ENCODE assay signal across 8 mouse cellular contexts in genomic region chr8:123859648-123860259, GRCm38 (mm10). TPM values are rescaled to one million over a fixed set of nuclear protein-coding genes. Genes with fewer than 3 reads are reported as not detected.
A peak's percentile ranks its signal among the peaks of the same experiment; 100 is the strongest.
DNase-seq lines count a peak whose midpoint lies in the region; ATAC-seq and TF ChIP-seq lines count a peak whose summit lies in the region.

Gene Ccsap (minus strand): TSS chr8:123860209.

- H3K36me3 ChIP-seq in kidney, adult 2 months (ENCODE audit: control insufficient read depth, insufficient read depth, low read length): no peaks in the 10 kb centered on the region
- no peaks in the 10 kb centered on the region for H3K36me3 ChIP-seq in liver, embryonic 14.5 days (replicated peaks; ENCODE audit: control insufficient read depth, insufficient read depth, low read depth)
- no peaks in the 10 kb centered on the region for H3K36me3 ChIP-seq in myocyte (ENCODE audit: control insufficient read depth, insufficient read depth)

- H3K4me3 ChIP-seq in kidney, adult 2 months (ENCODE audit: insufficient read depth, low read depth, low read length): peak within 1 kb of the TSS; percentile 65
- H3K4me3 ChIP-seq in brown adipose tissue, adult 24 weeks (ENCODE audit: insufficient read depth, low read depth, low read length): peak within 1 kb of the TSS; percentile 83
- H3K4me3 ChIP-seq in liver, embryonic 14.5 days (ENCODE audit: insufficient read depth in 1 of 2, low read depth in 2 of 2, low read length in 2 of 2): peak within 1 kb of the TSS; percentile 87 to 95
- H3K4me3 ChIP-seq in myocyte: peak within 1 kb of the TSS; percentile 71

- TF ChIP-seq CTCF in kidney, adult 2 months (conservative IDR thresholded peaks at IDR 0.05; ENCODE audit: insufficient read depth, insufficient read length, low read depth, low read length): no peak
- no peak for TF ChIP-seq CTCF in liver, embryonic 14.5 days (IDR thresholded peaks at IDR 0.05; ENCODE audit: low read depth)

- peak; percentile 69 for ATAC-seq in liver, embryonic 14.5 days (ENCODE audit: insufficient read depth)

- intact Hi-C loops in gastrocnemius, postnatal 14 days (cut with DNase I; ENCODE audit: low total_unique reads): no loop called here

- DNase-seq in kidney, adult 2 months: no peak
- no peak for DNase-seq in kidney, adult 8-10 months
- peak; percentile 36 for DNase-seq in gastrocnemius, postnatal 14 days
- peak; percentile 52 for DNase-seq in kidney, postnatal 14 days
- peak in 1 of 3 experiments; percentile 32 for DNase-seq in liver, embryonic 14.5 days (ENCODE audit: low read depth in 3 of 3, low spot score in 3 of 3)
- peak; percentile 46 to 60 for DNase-seq in thymus, postnatal 10 days (ENCODE audit: low spot score in 2 of 2)

- peak within 1 kb of the TSS; percentile 81 for H3K4me2 ChIP-seq in liver, embryonic 14.5 days (ENCODE audit: low read depth)
- H3K4me2 ChIP-seq in myocyte (ENCODE audit: low read depth): peak within 1 kb of the TSS; percentile 80

- peak within 1 kb of the TSS; percentile 26 for H3ac ChIP-seq in myocyte (ENCODE audit: control insufficient read depth, insufficient read length)

- H3K27me3 ChIP-seq in kidney, adult 2 months (replicated peaks; ENCODE audit: control insufficient read depth, insufficient read depth, low read length): no peaks in the 10 kb centered on the region
- peaks cover 14% of the 10 kb centered on the region for H3K27me3 ChIP-seq in liver, embryonic 14.5 days (ENCODE audit: control insufficient read depth, insufficient read depth, low read length)
- H3K27me3 ChIP-seq in myocyte (ENCODE audit: control insufficient read depth, insufficient read depth, insufficient read length): peaks cover 6% of the 10 kb centered on the region

- TF ChIP-seq EP300 in liver, embryonic 14.5 days (IDR thresholded peaks at IDR 0.05; ENCODE audit: low read depth): no peak

- H3K4me1 ChIP-seq in kidney, adult 2 months (ENCODE audit: control insufficient read depth, insufficient read depth, low read length): no peaks in the 10 kb centered on the region
- no peaks in the 10 kb centered on the region for H3K4me1 ChIP-seq in brown adipose tissue, adult 24 weeks (ENCODE audit: control insufficient read depth, insufficient read depth, insufficient read length, low read length)
- peaks cover 7 to 8% of the 10 kb centered on the region in 2 experiments; a peak in 3 of 4 replicates for H3K4me1 ChIP-seq in liver, embryonic 14.5 days (replicated peaks; ENCODE audit: control insufficient read depth in 2 of 2, insufficient read depth in 2 of 2, low read length in 1 of 2)

- TF ChIP-seq POLR2A in kidney, adult 2 months (IDR thresholded peaks at IDR 0.05; ENCODE audit: low read depth, low read length): no peak
- TF ChIP-seq POLR2A in myocyte (IDR thresholded peaks at IDR 0.05; ENCODE audit: insufficient read length, low read depth): no peak

- 2% methylated on average over 48 of the region's 48 CpGs for WGBS in kidney, adult 2 months
- under 1% methylated on average over 48 of the region's 48 CpGs for WGBS in liver, embryonic 14.5 days (ENCODE audit: insufficient replicate concordance)

- H3K9ac ChIP-seq in liver, embryonic 14.5 days (replicated peaks): peak within 1 kb of the TSS; percentile 87

- H3K9me3 ChIP-seq in liver, embryonic 14.5 days (ENCODE audit: control insufficient read depth, low read length): no peaks in the 10 kb centered on the region

- H3K27ac ChIP-seq in kidney, adult 2 months (ENCODE audit: insufficient read depth, low read depth, low read length): no peak within 1 kb of the TSS
- H3K27ac ChIP-seq in brown adipose tissue, adult 24 weeks (replicated peaks; ENCODE audit: low read depth, low read length): no peak within 1 kb of the TSS
- peak within 1 kb of the TSS; percentile 62 for H3K27ac ChIP-seq in liver, embryonic 14.5 days

- no peaks in the 10 kb centered on the region for H3K79me2 ChIP-seq in myocyte (ENCODE audit: control insufficient read depth, insufficient read depth)

TF ChIP-seq in myocyte, 11 proteins besides CTCF, POLR2A, EP300 and RAD21:
- TF ChIP-seq MAX (IDR thresholded peaks at IDR 0.05; ENCODE audit: low read depth): no peak

RNA-seq across cellular contexts. Expression of gene Ccsap, which starts in this region (rescaled TPM):
- polyA plus RNA-seq in kidney, adult 2 months (2012; rRNA removed): 0.22 and 0.30 TPM in 2 replicates
- not detected in 2 replicates for polyA plus RNA-seq in brown adipose tissue, adult 24 weeks (2012; ENCODE audit: insufficient read depth, insufficient read length, missing spikeins)
- 1 to 10 TPM; 1.1 to 1.8 TPM for total RNA-seq in gastrocnemius, postnatal 14 days (2021)
- polyA plus RNA-seq in liver, embryonic 14.5 days (2012; rRNA removed): 2.9 and 3.5 TPM in 2 replicates
- 2.4 and 2.7 TPM in 2 replicates for polyA plus RNA-seq in liver, embryonic 14.5 days (2014; fragmentation: Nextera tagmentation; extraction: Ambion mirVana)
- polyA plus RNA-seq in myocyte (2012; fragmentation: generic; extraction: Trizol): 2.3 TPM

Comparison
In these comparisons a context has a peak if more than half of its experiments do, and no peak if none do; other contexts are left out.
1. DNase-seq: peak in gastrocnemius, postnatal 14 days (single experiment), kidney, postnatal 14 days (single experiment) and thymus, postnatal 10 days (2 of 2); none in kidney, adult 2 months (single experiment) and kidney, adult 8-10 months (0 of 2).
2. Peak in every context shown above with its lines, with median percentiles within 50 percentile points of each other: H3K4me3 ChIP-seq.